Comparison of ENCODE assay signal across 9 mouse cellular contexts in genomic region chr8:122517541-122518190, GRCm38 (mm10). TPM values are rescaled to one million over a fixed set of nuclear protein-coding genes. Genes with fewer than 3 reads are reported as not detected.
A peak's percentile ranks its signal among the peaks of the same experiment; 100 is the strongest.
DNase-seq lines count a peak whose midpoint lies in the region; ATAC-seq and TF ChIP-seq lines count a peak whose summit lies in the region.
"Had no signal": no experiment of that assay in that cellular context is flagged by ENCODE, and none has a peak within 500 bp of the region (broad histone marks: within the 10 kb centered on the region; RNA-seq: fewer than 3 reads in every experiment).

No protein-coding gene starts in this region.

- TF ChIP-seq CTCF in liver, adult 2 months (IDR thresholded peaks at IDR 0.05; ENCODE audit: low read depth, low read length) = no peak

- H3K79me2 ChIP-seq in liver, adult 2 months (ENCODE audit: control insufficient read depth, insufficient read depth, low read length) = peaks cover 4% of the 10 kb centered on the region

- H3K4me3 ChIP-seq in liver, adult 2 months (ENCODE audit: insufficient read depth, low read depth, low read length) = no peak overlapping the region
- no peak overlapping the region for H3K4me3 ChIP-seq in limb, embryonic 12.5 days (replicated peaks)
- H3K4me3 ChIP-seq in neural tube, embryonic 13.5 days = no peak overlapping the region

- H3K4me2 ChIP-seq in limb, embryonic 12.5 days = peak overlapping the region; percentile 28
- H3K4me2 ChIP-seq in neural tube, embryonic 13.5 days = no peak overlapping the region

- no peak overlapping the region for H3K9ac ChIP-seq in liver, adult 2 months (ENCODE audit: low read depth, low read length)
- H3K9ac ChIP-seq in limb, embryonic 12.5 days (replicated peaks) = peak overlapping the region; percentile 42
- no peak overlapping the region for H3K9ac ChIP-seq in neural tube, embryonic 13.5 days

- intact Hi-C loops in heart, postnatal 10 days (cut with DNase I) = no loop called here

- no peak for DNase-seq in liver, adult 2 months (ENCODE audit: extremely low read depth, low read depth, low spot score)
- DNase-seq in liver = no peak
- DNase-seq in heart, postnatal 10 days = peak; percentile 70 to 72
- no peak for DNase-seq in cerebellum, postnatal 14 days
- DNase-seq in B cell, adult 2 months = no peak
- no peak for DNase-seq in cerebellum, postnatal 25 days

- H3K4me1 ChIP-seq in liver, adult 2 months (ENCODE audit: control insufficient read depth, insufficient read depth, low read length) = peaks cover 12% of the 10 kb centered on the region
- H3K4me1 ChIP-seq in limb, embryonic 12.5 days (replicated peaks) = peaks cover 31% of the 10 kb centered on the region
- H3K4me1 ChIP-seq in neural tube, embryonic 13.5 days (replicated peaks) = peaks cover 18% of the 10 kb centered on the region

- 60% methylated on average over 6 of the region's 6 CpGs for WGBS in liver, adult 2 months
- 14% methylated on average over 6 of the region's 6 CpGs for WGBS in limb, embryonic 12.5 days
- 12% methylated on average over 6 of the region's 6 CpGs for WGBS in neural tube, embryonic 13.5 days

- no peaks in the 10 kb centered on the region for H3K36me3 ChIP-seq in liver, adult 2 months (ENCODE audit: control insufficient read depth, insufficient read depth, low read length)
- 0 out of 2 replicates have a peak, but pooled peaks cover 3% of the 10 kb centered on the region for H3K36me3 ChIP-seq in limb, embryonic 12.5 days
- H3K36me3 ChIP-seq in neural tube, embryonic 13.5 days = no peaks in the 10 kb centered on the region

- H3K9me3 ChIP-seq in limb, embryonic 12.5 days = no peaks in the 10 kb centered on the region
- no peaks in the 10 kb centered on the region for H3K9me3 ChIP-seq in neural tube, embryonic 13.5 days

- peak; percentile 52; the same call in 1 of the 2 replicates for ATAC-seq in limb, embryonic 12.5 days (ENCODE audit: insufficient number of reproducible peaks, insufficient read depth, low FRiP score, low TSS enrichment, low read depth)
- ATAC-seq in neural tube, embryonic 13.5 days (ENCODE audit: low read depth) = peak; percentile 36; the same call in 1 of the 2 replicates

- H3K27ac ChIP-seq in liver, adult 2 months (replicated peaks; ENCODE audit: insufficient read depth, low read depth, low read length) = peak overlapping the region; percentile 64
- H3K27ac ChIP-seq in limb, embryonic 12.5 days = peak overlapping the region; percentile 89
- peak overlapping the region; percentile 50; the same call in 1 of the 2 replicates for H3K27ac ChIP-seq in neural tube, embryonic 13.5 days (replicated peaks)

- H3K27me3 ChIP-seq in liver, adult 2 months (ENCODE audit: control insufficient read depth, insufficient read depth, low read length) = no peaks in the 10 kb centered on the region
- no peaks in the 10 kb centered on the region for H3K27me3 ChIP-seq in limb, embryonic 12.5 days
- no peaks in the 10 kb centered on the region for H3K27me3 ChIP-seq in neural tube, embryonic 13.5 days

- no peak for TF ChIP-seq POLR2A in liver, adult 2 months (IDR thresholded peaks at IDR 0.05; ENCODE audit: extremely low read depth, insufficient read depth, low read length)

RNA-seq across cellular contexts. Expression of gene Piezo1, which starts 33.5 kb away (rescaled TPM):
- 2.2 and 4.6 TPM in 2 replicates for total RNA-seq in liver, adult 2 months (2014; rRNA removed)
- polyA plus RNA-seq in liver, adult 2 months (2012; rRNA removed) = 8.0 and 11.1 TPM in 2 replicates
- total RNA-seq in heart, postnatal 10 days (2021) = 10 to 100 TPM; 40.3 to 43.3 TPM
- polyA plus RNA-seq in limb, embryonic 12.5 days (2016; fragmentation: Nextera tagmentation; extraction: Ambion mirVana) = 11.9 and 13.9 TPM in 2 replicates
- polyA plus RNA-seq in neural tube, embryonic 13.5 days (2015; fragmentation: Nextera tagmentation; extraction: Ambion mirVana) = 3.2 and 6.2 TPM in 2 replicates

RNA-seq across cellular contexts. Expression of gene Ctu2, which starts 41.7 kb away (rescaled TPM):
- total RNA-seq in liver, adult 2 months (2014; rRNA removed) = 7.0 and 13.5 TPM in 2 replicates
- 21.1 and 27.0 TPM in 2 replicates for polyA plus RNA-seq in liver, adult 2 months (2012; rRNA removed)
- 10 to 100 TPM in 1 of 2 experiments, 1 to 10 TPM in 1; 9.6 to 14.1 TPM for total RNA-seq in heart, postnatal 10 days (2021)
- 79.5 and 80.5 TPM in 2 replicates for polyA plus RNA-seq in limb, embryonic 12.5 days (2016; fragmentation: Nextera tagmentation; extraction: Ambion mirVana)
- polyA plus RNA-seq in neural tube, embryonic 13.5 days (2015; fragmentation: Nextera tagmentation; extraction: Ambion mirVana) = 57.4 and 63.7 TPM in 2 replicates

RNA-seq across cellular contexts. Expression of gene Rnf166, which starts 41.8 kb away (rescaled TPM):
- total RNA-seq in liver, adult 2 months (2014; rRNA removed) = 5.3 and 6.8 TPM in 2 replicates
- 22.8 and 24.2 TPM in 2 replicates for polyA plus RNA-seq in liver, adult 2 months (2012; rRNA removed)
- total RNA-seq in heart, postnatal 10 days (2021) = 10 to 100 TPM; 28.2 to 32.0 TPM
- 45.8 and 46.4 TPM in 2 replicates for polyA plus RNA-seq in limb, embryonic 12.5 days (2016; fragmentation: Nextera tagmentation; extraction: Ambion mirVana)
- polyA plus RNA-seq in neural tube, embryonic 13.5 days (2015; fragmentation: Nextera tagmentation; extraction: Ambion mirVana) = 36.8 and 39.1 TPM in 2 replicates

RNA-seq across cellular contexts. Expression of gene Cdt1, which starts 50.1 kb away (rescaled TPM):
- 1.0 and 3.0 TPM in 2 replicates for total RNA-seq in liver, adult 2 months (2014; rRNA removed)
- 2.5 and 2.9 TPM in 2 replicates for polyA plus RNA-seq in liver, adult 2 months (2012; rRNA removed)
- total RNA-seq in heart, postnatal 10 days (2021) = 10 to 100 TPM in 1 of 2 experiments, 1 to 10 TPM in 1; 9.7 to 14.0 TPM
- polyA plus RNA-seq in limb, embryonic 12.5 days (2016; fragmentation: Nextera tagmentation; extraction: Ambion mirVana) = 52.3 and 52.7 TPM in 2 replicates
- 7.3 and 9.2 TPM in 2 replicates for polyA plus RNA-seq in neural tube, embryonic 13.5 days (2015; fragmentation: Nextera tagmentation; extraction: Ambion mirVana)

RNA-seq across cellular contexts. Expression of gene Snai3, which starts 57.1 kb away (rescaled TPM):
- total RNA-seq in liver, adult 2 months (2014; rRNA removed) = not detected in 2 replicates
- 0.44 and 0.46 TPM in 2 replicates for polyA plus RNA-seq in liver, adult 2 months (2012; rRNA removed)
- total RNA-seq in heart, postnatal 10 days (2021) = under 1 TPM; 0.52 to 0.53 TPM
- polyA plus RNA-seq in limb, embryonic 12.5 days (2016; fragmentation: Nextera tagmentation; extraction: Ambion mirVana) = 0.16 and 0.38 TPM in 2 replicates
- polyA plus RNA-seq in neural tube, embryonic 13.5 days (2015; fragmentation: Nextera tagmentation; extraction: Ambion mirVana) = 0.15 TPM in 1 of 2 replicates, not detected in the other
- total RNA-seq: MEL had no signal

Comparison
In these comparisons a context has a peak if more than half of its experiments do, and no peak if none do; other contexts are left out.
1. DNase-seq: peak in heart, postnatal 10 days (2 of 2); none in liver, adult 2 months (single experiment), liver (single experiment), cerebellum, postnatal 14 days (0 of 2), B cell, adult 2 months (0 of 2) and cerebellum, postnatal 25 days (0 of 2).
2. Peak in every context shown above with its lines, with median percentiles within 50 percentile points of each other: H3K27ac ChIP-seq.